Mouse (Mus musculus): ENCODE data around the gene Zhx3.

- TF ChIP-seq CTCF (IDR thresholded peaks at IDR 0.05; ENCODE audit: control insufficient read depth, insufficient read depth, insufficient replicate concordance, low read depth, low read length): no peak
- no peak for TF ChIP-seq POLR2A (IDR thresholded peaks at IDR 0.05; ENCODE audit: control insufficient read depth, low read depth, low read length)
Measured at GRCm38 (mm10) chr2:160880453-160881195, 7.8 kb upstream of the Zhx3 start, which contains the start of gene Lpin3.

Data from testis, adult 2 months (tissue).